Mouse (Mus musculus): ENCODE measurements around the gene Kpna3. TPM values are rescaled to one million over a fixed set of nuclear protein-coding genes. Genes with fewer than 3 reads are reported as not detected.
A peak's percentile ranks its signal among the peaks of the same experiment; 100 is the strongest.
"Not testable (repeated sequence)": the region's sequence is repeated elsewhere in the genome, so short reads cannot be mapped to it uniquely, and the experiment has no call there.

Gene Kpna3
- polyA plus RNA-seq, 1 experiment, result 1.4 TPM

GRCm38 (mm10) chr14:61439141-61439660, 473 bp downstream of the Kpna3 start:
- peak overlapping the region; percentile 97 for H3K4me3 ChIP-seq (ENCODE audit: low read depth, low read length)
- WGBS, result under 1% methylated on average over 61 of the region's 62 CpGs

GRCm38 (mm10) chr14:61438171-61438945, 1.3 kb downstream of the Kpna3 start:
- TF ChIP-seq POLR2A (IDR thresholded peaks at IDR 0.05; ENCODE audit: low read depth, low read length) (no peak), CTCF (IDR thresholded peaks at IDR 0.05; ENCODE audit: extremely low read depth, insufficient read length, insufficient replicate concordance, low read depth, low read length) (no peak)
- peaks cover 2% of the 10 kb centered on the region; the same call in 1 of the 2 replicates for H3K4me1 ChIP-seq (ENCODE audit: control insufficient read depth, insufficient read depth, insufficient read length, low read length)
- no peak overlapping the region for H3K4me3 ChIP-seq (ENCODE audit: low read depth, low read length)
- WGBS, result 5% methylated on average over 3 of the region's 3 CpGs
- H3K36me3 ChIP-seq (ENCODE audit: control insufficient read depth, insufficient read depth, low read length), result no peaks in the 10 kb centered on the region
- no peaks in the 10 kb centered on the region for H3K27me3 ChIP-seq (ENCODE audit: control insufficient read depth, insufficient read depth, low read length)
- no peak overlapping the region for H3K27ac ChIP-seq (ENCODE audit: insufficient read depth, low read depth, low read length)

More at GRCm38 (mm10) chr14:61439141-61439660, 473 bp downstream of the Kpna3 start:
- Histone ChIP-seq H3K27me3 (ENCODE audit: control insufficient read depth, insufficient read depth, low read length) (no peaks in the 10 kb centered on the region), H3K27ac (ENCODE audit: insufficient read depth, low read depth, low read length) (peak overlapping the region; percentile 35; the same call in 1 of the 2 replicates), H3K4me1 (ENCODE audit: control insufficient read depth, insufficient read depth, insufficient read length, low read length) (peaks cover 2% of the 10 kb centered on the region; the same call in 1 of the 2 replicates), H3K36me3 (ENCODE audit: control insufficient read depth, insufficient read depth, low read length) (no peaks in the 10 kb centered on the region)
- TF ChIP-seq POLR2A (IDR thresholded peaks at IDR 0.05; ENCODE audit: low read depth, low read length) (no peak), CTCF (IDR thresholded peaks at IDR 0.05; ENCODE audit: extremely low read depth, insufficient read length, insufficient replicate concordance, low read depth, low read length) (no peak)

DNA sequence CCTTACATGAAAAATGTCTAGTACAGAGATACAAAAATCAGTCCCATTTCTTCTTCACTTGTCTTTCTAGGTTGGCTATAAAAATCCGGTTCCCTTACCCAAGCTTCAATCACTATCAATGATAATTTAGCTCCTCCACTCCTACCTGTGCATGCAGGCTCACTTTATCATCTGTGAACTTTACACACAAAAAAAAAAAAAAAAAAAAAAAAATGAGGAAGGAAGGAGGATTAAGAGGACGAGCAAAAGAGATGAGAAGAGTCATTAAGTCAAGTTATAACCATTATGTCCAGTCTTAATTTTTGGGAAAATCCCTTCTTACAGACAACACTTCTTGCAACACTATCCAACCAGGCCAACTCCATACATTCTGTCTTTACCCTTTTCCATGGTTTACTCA, 2.8 kb downstream of the Kpna3 start:
- TF ChIP-seq CTCF (IDR thresholded peaks at IDR 0.05; ENCODE audit: extremely low read depth, insufficient read length, insufficient replicate concordance, low read depth, low read length) (no peak), POLR2A (IDR thresholded peaks at IDR 0.05; ENCODE audit: low read depth, low read length) (no peak)
- WGBS, result 30% methylated on average over 2 of the region's 2 CpGs

DNA sequence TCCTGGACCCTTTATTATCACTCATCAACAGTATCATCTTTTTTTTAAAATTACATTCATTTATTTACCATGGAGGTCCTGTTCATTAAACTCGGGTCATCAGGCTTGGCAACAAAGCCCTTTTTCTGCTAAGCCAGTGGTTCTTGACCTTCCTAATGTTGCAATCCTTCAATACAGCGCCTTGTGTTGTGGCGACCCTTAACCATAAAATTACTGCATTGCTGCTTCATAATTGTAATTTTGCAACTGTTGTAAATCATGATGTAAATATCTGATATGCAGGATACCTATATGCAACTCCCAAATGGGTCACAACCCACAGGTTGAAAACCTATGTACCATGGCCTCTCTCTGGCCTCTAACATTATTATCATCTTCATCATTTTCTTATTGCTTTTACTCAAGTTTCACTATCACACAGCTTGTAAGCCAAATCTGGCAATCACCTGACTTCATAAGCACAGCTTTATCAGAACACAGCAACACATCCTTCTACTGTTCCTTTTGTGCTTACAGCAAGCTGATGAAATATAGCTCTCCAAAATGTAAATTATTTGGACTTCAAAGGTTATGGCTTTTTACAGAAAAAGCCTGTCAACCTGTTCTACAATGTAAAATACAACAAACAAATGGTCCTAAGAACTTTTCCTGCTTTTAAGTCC, 11.4 kb downstream of the Kpna3 start:
- H3K27me3 ChIP-seq (ENCODE audit: control insufficient read depth, insufficient read depth, low read length), result no peaks in the 10 kb centered on the region
- no peaks in the 10 kb centered on the region for H3K36me3 ChIP-seq (ENCODE audit: control insufficient read depth, insufficient read depth, low read length)
- peaks cover 2% of the 10 kb centered on the region; the same call in 1 of the 2 replicates for H3K4me1 ChIP-seq (ENCODE audit: control insufficient read depth, insufficient read depth, insufficient read length, low read length)
- no peak overlapping the region for H3K27ac ChIP-seq (ENCODE audit: insufficient read depth, low read depth, low read length)
- H3K4me3 ChIP-seq (ENCODE audit: low read depth, low read length), result no peak overlapping the region
- TF ChIP-seq CTCF (IDR thresholded peaks at IDR 0.05; ENCODE audit: extremely low read depth, insufficient read length, insufficient replicate concordance, low read depth, low read length), result no peak
- TF ChIP-seq POLR2A (IDR thresholded peaks at IDR 0.05; ENCODE audit: low read depth, low read length), result no peak
- WGBS, result 36% methylated on average over 3 of the region's 3 CpGs

More for the DNA sequence above, 2.8 kb downstream of the Kpna3 start:
- no peak overlapping the region for H3K27ac ChIP-seq (ENCODE audit: insufficient read depth, low read depth, low read length)
- no peak overlapping the region for H3K4me3 ChIP-seq (ENCODE audit: low read depth, low read length)
- peaks cover 4% of the 10 kb centered on the region; the same call in 1 of the 2 replicates for H3K4me1 ChIP-seq (ENCODE audit: control insufficient read depth, insufficient read depth, insufficient read length, low read length)
- no peaks in the 10 kb centered on the region for H3K27me3 ChIP-seq (ENCODE audit: control insufficient read depth, insufficient read depth, low read length)
- H3K36me3 ChIP-seq (ENCODE audit: control insufficient read depth, insufficient read depth, low read length), result no peaks in the 10 kb centered on the region

DNA sequence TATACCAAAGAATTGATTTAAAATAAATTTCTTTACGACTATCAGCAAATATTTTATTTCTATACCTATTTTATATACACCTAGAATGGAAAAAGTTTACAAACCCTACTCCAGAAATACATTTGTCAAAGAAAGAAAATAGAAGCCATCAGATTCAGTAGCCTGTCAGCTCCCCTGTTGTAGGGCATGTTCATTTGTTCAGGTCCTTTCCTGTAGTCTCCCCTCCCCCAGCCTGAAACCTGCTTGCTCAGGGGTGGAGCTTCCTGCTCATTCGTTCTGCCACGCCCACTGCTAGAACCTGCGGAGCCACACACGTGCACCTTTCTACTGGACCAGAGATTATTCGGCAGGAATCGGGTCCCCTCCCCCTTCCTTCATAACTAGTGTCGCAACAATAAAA, 12.6 kb downstream of the Kpna3 start:
- H3K27me3 ChIP-seq (ENCODE audit: control insufficient read depth, insufficient read depth, low read length); H3K27ac ChIP-seq (ENCODE audit: insufficient read depth, low read depth, low read length); H3K4me3 ChIP-seq (ENCODE audit: low read depth, low read length); H3K36me3 ChIP-seq (ENCODE audit: control insufficient read depth, insufficient read depth, low read length); H3K4me1 ChIP-seq (ENCODE audit: control insufficient read depth, insufficient read depth, insufficient read length, low read length): not testable (repeated sequence)
- 22% methylated on average over 5 of the region's 8 CpGs for WGBS

GRCm38 (mm10) chr14:61425080-61425665, 14.5 kb downstream of the Kpna3 start:
- 0 out of 2 replicates have a peak, but pooled peaks cover 1% of the 10 kb centered on the region for H3K36me3 ChIP-seq (ENCODE audit: control insufficient read depth, insufficient read depth, low read length)
- H3K4me1 ChIP-seq (ENCODE audit: control insufficient read depth, insufficient read depth, insufficient read length, low read length), result no peaks in the 10 kb centered on the region
- no peaks in the 10 kb centered on the region for H3K27me3 ChIP-seq (ENCODE audit: control insufficient read depth, insufficient read depth, low read length)
- no peak overlapping the region for H3K27ac ChIP-seq (ENCODE audit: insufficient read depth, low read depth, low read length)
- no peak for TF ChIP-seq CTCF (IDR thresholded peaks at IDR 0.05; ENCODE audit: extremely low read depth, insufficient read length, insufficient replicate concordance, low read depth, low read length)
- TF ChIP-seq POLR2A (IDR thresholded peaks at IDR 0.05; ENCODE audit: low read depth, low read length), result no peak
- WGBS, result 94% methylated on average over 2 of the region's 2 CpGs
- H3K4me3 ChIP-seq (ENCODE audit: low read depth, low read length), result no peak overlapping the region

- H3K4me3 ChIP-seq (ENCODE audit: low read depth, low read length), result no peak overlapping the region
- H3K27me3 ChIP-seq (ENCODE audit: control insufficient read depth, insufficient read depth, low read length), result no peaks in the 10 kb centered on the region
- TF ChIP-seq CTCF (IDR thresholded peaks at IDR 0.05; ENCODE audit: extremely low read depth, insufficient read length, insufficient replicate concordance, low read depth, low read length), result no peak
- TF ChIP-seq POLR2A (IDR thresholded peaks at IDR 0.05; ENCODE audit: low read depth, low read length), result no peak
- 67% methylated on average over 4 of the region's 4 CpGs for WGBS
- H3K36me3 ChIP-seq (ENCODE audit: control insufficient read depth, insufficient read depth, low read length), result no peaks in the 10 kb centered on the region
- H3K4me1 ChIP-seq (ENCODE audit: control insufficient read depth, insufficient read depth, insufficient read length, low read length), result no peaks in the 10 kb centered on the region; the same call in 1 of the 2 replicates
- no peak overlapping the region for H3K27ac ChIP-seq (ENCODE audit: insufficient read depth, low read depth, low read length)
Measured at GRCm38 (mm10) chr14:61415719-61416118, 24.0 kb downstream of the Kpna3 start.
